10 mouse cellular contexts compared by ENCODE assay signal in the genomic region with DNA sequence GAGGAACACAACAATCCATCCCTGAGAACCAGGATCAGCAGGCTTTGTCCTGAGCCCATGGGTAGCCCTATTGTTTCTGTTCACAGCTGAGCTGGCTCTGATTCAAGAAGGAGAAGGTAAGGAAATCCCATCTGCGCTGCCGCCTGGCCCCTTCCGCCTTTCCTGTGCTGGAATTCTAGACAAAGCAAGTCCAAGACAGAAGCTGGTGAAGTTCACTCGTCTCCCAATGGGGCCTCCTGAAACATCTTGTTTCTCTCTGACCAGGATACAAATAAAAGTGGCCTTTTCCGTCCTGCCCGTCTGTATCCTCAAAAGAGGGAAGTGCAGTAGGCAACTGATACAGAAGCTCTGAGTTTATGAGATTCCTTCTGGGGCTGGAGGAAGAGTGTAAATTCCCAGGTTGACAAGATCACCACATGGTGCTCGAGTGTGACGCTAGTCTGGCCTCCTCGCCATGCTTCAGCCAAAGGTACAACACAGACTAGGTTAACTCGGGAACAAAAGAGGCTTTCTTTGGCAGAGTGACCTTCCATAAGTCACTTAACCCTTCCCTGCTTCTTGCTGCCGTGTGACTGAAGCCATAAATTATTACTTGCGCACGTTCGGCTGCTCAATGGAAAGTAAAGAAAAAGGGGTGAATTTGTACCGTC.
DNase-seq lines count a peak whose midpoint lies in the region; ATAC-seq and TF ChIP-seq lines count a peak whose summit lies in the region.
"Had no signal": no experiment of that assay in that cellular context is flagged by ENCODE, and none has a peak within 500 bp of the region (broad histone marks: within the 10 kb centered on the region; RNA-seq: fewer than 3 reads in every experiment).

No protein-coding gene starts in this region.

- H3K9ac ChIP-seq in forebrain, embryonic 14.5 days (ENCODE audit: low read length) = no peak overlapping the region
- no peak overlapping the region for H3K9ac ChIP-seq in forebrain, embryonic 16.5 days (replicated peaks; ENCODE audit: low read depth, low read length)
- H3K9ac ChIP-seq in heart, postnatal 0 days (replicated peaks; ENCODE audit: low read depth, low read length) = no peak overlapping the region
- H3K9ac ChIP-seq: forebrain, embryonic 15.5 days had no signal

- DNase-seq in forebrain, embryonic 14.5 days (ENCODE audit: low spot score) = peak; percentile 0
- DNase-seq in embryo, embryonic 11 days = peak; percentile 26
- DNase-seq in heart, postnatal 0 days (ENCODE audit: low spot score) = peak; percentile 55
- DNase-seq in limb, embryonic 10.5 days (ENCODE audit: low spot score) = peak; percentile 34
- DNase-seq in left cerebral cortex, adult 18-20 months (ENCODE audit: low spot score in 2 of 2) = no peak
- DNase-seq in frontal cortex, postnatal 14 days (ENCODE audit: low spot score in 2 of 2) = no peak

- H3K4me1 ChIP-seq in forebrain, embryonic 14.5 days (ENCODE audit: control insufficient read depth, insufficient read depth, low read length) = no peaks in the 10 kb centered on the region
- H3K4me1 ChIP-seq in forebrain, embryonic 16.5 days (replicated peaks; ENCODE audit: control insufficient read depth, insufficient read depth, low read length) = no peaks in the 10 kb centered on the region
- H3K4me1 ChIP-seq in heart, postnatal 0 days (ENCODE audit: control insufficient read depth, insufficient read depth) = no peaks in the 10 kb centered on the region; the same call in 1 of the 2 replicates
- H3K4me1 ChIP-seq in limb, embryonic 10.5 days = peaks cover 27% of the 10 kb centered on the region
- H3K4me1 ChIP-seq: forebrain, embryonic 15.5 days had no signal

- H3K27ac ChIP-seq in forebrain, embryonic 14.5 days (ENCODE audit: low read depth, low read length) = no peak overlapping the region
- H3K27ac ChIP-seq in forebrain, embryonic 16.5 days (ENCODE audit: low read length) = no peak overlapping the region
- H3K27ac ChIP-seq in heart, postnatal 0 days (ENCODE audit: low read depth) = peak overlapping the region; percentile 81
- peak overlapping the region; percentile 76 for H3K27ac ChIP-seq in limb, embryonic 10.5 days
- H3K27ac ChIP-seq: forebrain, embryonic 15.5 days had no signal

- no peaks in the 10 kb centered on the region for H3K27me3 ChIP-seq in forebrain, embryonic 14.5 days (replicated peaks; ENCODE audit: control insufficient read depth, insufficient read depth, low read length)
- no peaks in the 10 kb centered on the region for H3K27me3 ChIP-seq in forebrain, embryonic 16.5 days (replicated peaks; ENCODE audit: control insufficient read depth, insufficient read depth, low read length)
- H3K27me3 ChIP-seq in heart, postnatal 0 days (ENCODE audit: control insufficient read depth, insufficient read depth, low read length) = no peaks in the 10 kb centered on the region
- peaks cover 42% of the 10 kb centered on the region; the same call in 1 of the 2 replicates for H3K27me3 ChIP-seq in limb, embryonic 10.5 days (ENCODE audit: low read depth, poor library complexity, severe bottlenecking)
- H3K27me3 ChIP-seq: forebrain, embryonic 15.5 days had no signal

- H3K4me2 ChIP-seq in forebrain, embryonic 14.5 days (ENCODE audit: low read length) = no peak overlapping the region
- H3K4me2 ChIP-seq in forebrain, embryonic 16.5 days (ENCODE audit: low read length) = no peak overlapping the region
- H3K4me2 ChIP-seq in heart, postnatal 0 days (ENCODE audit: low read depth, low read length) = no peak overlapping the region
- H3K4me2 ChIP-seq: forebrain, embryonic 15.5 days had no signal

- WGBS in forebrain, embryonic 14.5 days = 55% methylated on average over 15 of the region's 15 CpGs
- WGBS in forebrain, embryonic 16.5 days = 54% methylated on average over 15 of the region's 15 CpGs
- WGBS in heart, postnatal 0 days = 44% methylated on average over 15 of the region's 15 CpGs
- WGBS in limb, embryonic 10.5 days = 50% methylated on average over 15 of the region's 15 CpGs

- H3K4me3 ChIP-seq in forebrain, embryonic 14.5 days (ENCODE audit: low read depth, low read length) = no peak overlapping the region
- no peak overlapping the region for H3K4me3 ChIP-seq in forebrain, embryonic 16.5 days (replicated peaks; ENCODE audit: low read length)
- no peak overlapping the region for H3K4me3 ChIP-seq in heart, postnatal 0 days (ENCODE audit: low read depth, low read length)
- H3K4me3 ChIP-seq in limb, embryonic 10.5 days = no peak overlapping the region
- H3K4me3 ChIP-seq: forebrain, embryonic 15.5 days; megakaryocyte, embryonic 14.5 days had no signal

- H3K36me3 ChIP-seq in forebrain, embryonic 14.5 days (ENCODE audit: control insufficient read depth, insufficient read depth, low read length) = no peaks in the 10 kb centered on the region
- H3K36me3 ChIP-seq in forebrain, embryonic 16.5 days (ENCODE audit: control insufficient read depth, insufficient read depth) = no peaks in the 10 kb centered on the region
- H3K36me3 ChIP-seq in heart, postnatal 0 days (replicated peaks; ENCODE audit: control insufficient read depth, insufficient read depth, low read length) = no peaks in the 10 kb centered on the region
- H3K36me3 ChIP-seq in limb, embryonic 10.5 days = no peaks in the 10 kb centered on the region
- H3K36me3 ChIP-seq: forebrain, embryonic 15.5 days had no signal

- ATAC-seq in forebrain, embryonic 14.5 days = no peak
- no peak for ATAC-seq in forebrain, embryonic 16.5 days
- peak; percentile 7; the same call in 1 of the 2 replicates for ATAC-seq in heart, postnatal 0 days (ENCODE audit: insufficient read depth, low read depth)
- ATAC-seq in megakaryocyte, adult 5-6 weeks (ENCODE audit: poor library complexity, severe bottlenecking) = no peak
- ATAC-seq: forebrain, embryonic 15.5 days had no signal

- no peak for TF ChIP-seq EP300 in heart, postnatal 0 days (IDR thresholded peaks at IDR 0.05; ENCODE audit: low read depth)

- TF ChIP-seq CTCF in heart, postnatal 0 days (IDR thresholded peaks at IDR 0.05; ENCODE audit: low read depth) = no peak

- no peaks in the 10 kb centered on the region for H3K9me3 ChIP-seq in forebrain, embryonic 14.5 days (replicated peaks; ENCODE audit: control insufficient read depth, low read length)
- H3K9me3 ChIP-seq in forebrain, embryonic 16.5 days (ENCODE audit: control insufficient read depth, low read length) = no peaks in the 10 kb centered on the region
- no peaks in the 10 kb centered on the region for H3K9me3 ChIP-seq in heart, postnatal 0 days (replicated peaks; ENCODE audit: control insufficient read depth, low read length)
- no peaks in the 10 kb centered on the region for H3K9me3 ChIP-seq in limb, embryonic 10.5 days (replicated peaks)
- H3K9me3 ChIP-seq: forebrain, embryonic 15.5 days; megakaryocyte, embryonic 14.5 days had no signal

Comparison
In these comparisons a context has a peak if more than half of its experiments do, and no peak if none do; other contexts are left out.
1. DNase-seq: peak in forebrain, embryonic 14.5 days (single experiment), embryo, embryonic 11 days (single experiment), heart, postnatal 0 days (single experiment) and limb, embryonic 10.5 days (single experiment); none in left cerebral cortex, adult 18-20 months (0 of 2) and frontal cortex, postnatal 14 days (0 of 2).
2. H3K27ac ChIP-seq: peak in heart, postnatal 0 days (single experiment) and limb, embryonic 10.5 days (single experiment); none in forebrain, embryonic 14.5 days (single experiment) and forebrain, embryonic 16.5 days (single experiment).